Mouse (Mus musculus) cerebellum, adult 2 months (tissue): Measurements from ENCODE around the gene Ostf1.

Experiments used
- CTCF ChIP-seq: fragments of 200-500 bp; IDR thresholded peaks from 2 replicates; pipeline ENCODE4 v1.5.1; 2011; ENCODE audit warnings: low read depth, mild to moderate bottlenecking, control low read depth, low read length, moderate library complexity, borderline replicate concordance; ENCODE audit not compliant: insufficient read depth
- POLR2A ChIP-seq: fragments of 200-500 bp; IDR thresholded peaks from 2 replicates; pipeline ENCODE4 v1.6.1; 2011; ENCODE audit warnings: low read length, control low read depth, borderline replicate concordance; ENCODE audit not compliant: insufficient read depth

DNA sequence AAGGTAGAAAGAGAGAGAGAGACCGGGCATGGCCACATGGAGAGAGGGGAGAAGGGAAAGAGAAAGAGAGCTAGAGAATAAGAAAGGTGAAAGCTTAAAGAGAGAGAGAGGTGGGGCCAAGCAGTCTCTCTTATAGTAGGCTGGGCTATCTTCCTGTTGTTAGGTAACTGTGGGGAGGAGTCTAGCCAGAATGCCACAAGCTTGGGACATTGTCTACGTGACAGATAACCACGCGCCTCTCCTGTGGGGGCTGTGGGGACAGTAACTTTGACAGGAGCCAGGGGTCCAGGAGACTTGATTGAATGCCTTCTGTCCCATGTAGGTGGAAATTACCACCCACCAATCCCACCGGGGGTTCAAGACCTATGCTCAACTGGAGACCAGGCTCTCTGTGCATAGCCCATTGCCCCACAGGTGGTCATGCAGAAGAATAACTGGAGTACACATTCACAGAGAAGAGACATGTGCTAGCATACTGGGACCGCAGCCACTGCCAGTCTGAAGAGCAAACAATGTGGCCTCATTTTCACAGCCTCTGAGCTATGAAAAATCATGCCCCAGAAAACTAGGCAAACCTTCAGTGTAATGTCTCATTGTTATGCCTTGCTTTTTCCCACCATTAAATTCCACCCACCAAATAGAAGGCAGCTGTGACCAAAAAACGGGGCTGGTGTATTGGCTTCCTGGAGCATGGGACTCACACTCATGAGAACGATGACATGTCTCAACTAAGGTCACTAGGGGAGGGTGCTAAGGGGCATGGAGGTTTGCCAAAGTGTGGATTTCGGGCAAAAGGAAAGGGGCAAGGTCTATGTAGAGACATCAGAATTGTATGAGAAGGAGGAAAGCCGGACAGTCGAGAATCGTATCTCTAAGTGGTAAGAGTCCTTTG lies 63.4 kb downstream of the Ostf1 start:
- TF ChIP-seq POLR2A (no peak), CTCF (no peak)
